Mouse (Mus musculus) hindbrain, embryonic 13.5 days (tissue): ENCODE data around the gene Gm21972. TPM values are rescaled to one million over a fixed set of nuclear protein-coding genes. Genes with fewer than 3 reads are reported as not detected.

Source experiments
- ATAC-seq: fragments of 200-750 bp; cut with Nextera tagmentation; 2 replicates; pipeline ENCODE4 v1.8.0; 2017; ENCODE audit warnings: moderate TSS enrichment; ENCODE audit not compliant: low FRiP score
- H3K27ac ChIP-seq: fragments of 300-500 bp; sonication (generic); 2 replicates; pipeline ENCODE4 v1.5.1; 2015; ENCODE audit warnings: inconsistent platforms, mild to moderate bottlenecking, moderate library complexity
- H3K27me3 ChIP-seq: fragments of 300-500 bp; sonication (generic); 2 replicates; pipeline ENCODE4 v1.6.1; 2015; ENCODE audit warnings: mild to moderate bottlenecking, inconsistent platforms
- H3K36me3 ChIP-seq: fragments of 300-500 bp; sonication (generic); 2 replicates; pipeline ENCODE4 v1.6.1; 2015; ENCODE audit warnings: mild to moderate bottlenecking, inconsistent platforms
- H3K4me1 ChIP-seq: fragments of 300-500 bp; sonication (generic); replicated peaks from 2 replicates; pipeline ENCODE4 v1.6.1; 2015; ENCODE audit warnings: inconsistent platforms
- H3K4me2 ChIP-seq: fragments of 300-500 bp; sonication (generic); 2 replicates; pipeline ENCODE4 v1.6.1; 2015; ENCODE audit warnings: inconsistent platforms, mild to moderate bottlenecking, moderate library complexity
- H3K4me3 ChIP-seq: fragments of 300-500 bp; sonication (generic); 2 replicates; pipeline ENCODE4 v1.5.1; 2015; ENCODE audit warnings: mild to moderate bottlenecking, inconsistent platforms
- H3K9ac ChIP-seq: fragments of 300-500 bp; sonication (generic); 2 replicates; pipeline ENCODE4 v1.6.1; 2015; ENCODE audit warnings: mild to moderate bottlenecking, inconsistent platforms
- H3K9me3 ChIP-seq: fragments of 300-500 bp; sonication (generic); 2 replicates; pipeline ENCODE4 v1.6.1; 2016; ENCODE audit warnings: inconsistent platforms
- WGBS: fragments of 180-500 bp; shearing (Covaris S2); methylation state at CpG from one replicate; pipeline ENCODE4 v1.1.7; 2015; 5-methylcytosine and 5-hydroxymethylcytosine counted together
- polyA plus RNA-seq: library from polyadenylated mRNA; unstranded; fragments of >200 nt; fragmentation: Nextera tagmentation; extraction: Ambion mirVana; gene quantifications from 2 replicates; pipeline ENCODE4 v1.2.1, GENCODE M21; 2015

The Gm21972 gene
- polyA plus RNA-seq, 1 experiment from 2014 or later, result 0.48 TPM

GRCm38 (mm10) chr1:86148161-86148560 is 14.7 kb downstream of the Gm21972 start:
- Histone ChIP-seq H3K27ac (no peak overlapping the region), H3K36me3 (peaks cover 15% of the 10 kb centered on the region; the same call in 1 of the 2 replicates), H3K9ac (no peak overlapping the region), H3K9me3 (no peaks in the 10 kb centered on the region), H3K27me3 (no peaks in the 10 kb centered on the region), H3K4me3 (no peak overlapping the region), H3K4me2 (no peak overlapping the region), H3K4me1 (no peaks in the 10 kb centered on the region)
- WGBS, result 83% methylated on average over 9 of the region's 9 CpGs
- ATAC-seq, result no peak

DNA sequence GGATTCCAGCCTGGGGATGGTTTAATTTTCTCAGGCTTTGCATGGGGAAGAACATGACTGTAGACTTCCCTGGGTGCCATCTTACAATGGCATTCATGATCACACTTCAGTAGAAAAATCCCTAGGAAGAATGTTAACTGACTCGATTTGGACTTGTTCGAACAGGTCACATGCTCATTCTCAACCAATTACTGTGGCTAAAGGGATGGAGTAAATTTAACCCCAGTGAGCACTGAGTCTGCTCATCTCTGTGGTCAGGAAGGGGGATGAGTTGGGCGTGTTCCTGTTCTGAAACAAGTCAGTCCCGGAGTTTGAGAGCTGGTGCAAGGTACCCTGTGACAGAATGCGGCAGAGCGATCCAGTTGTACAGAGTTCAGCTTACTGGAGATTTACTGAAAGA is 17.5 kb downstream of the Gm21972 start:
- 86% methylated on average over 6 of the region's 6 CpGs for WGBS
- no peak overlapping the region for H3K4me2 ChIP-seq
- H3K4me1 ChIP-seq, result peaks cover 19% of the 10 kb centered on the region
- H3K36me3 ChIP-seq, result no peaks in the 10 kb centered on the region
- H3K27me3 ChIP-seq, result no peaks in the 10 kb centered on the region
- no peaks in the 10 kb centered on the region for H3K9me3 ChIP-seq
- no peak overlapping the region for H3K4me3 ChIP-seq
- no peak overlapping the region for H3K27ac ChIP-seq
- H3K9ac ChIP-seq, result no peak overlapping the region
- no peak for ATAC-seq

GRCm38 (mm10) chr1:86151376-86151775 is 17.9 kb downstream of the Gm21972 start:
- H3K36me3 ChIP-seq, result no peaks in the 10 kb centered on the region
- H3K4me3 ChIP-seq, result no peak overlapping the region
- no peak for ATAC-seq
- H3K27me3 ChIP-seq, result no peaks in the 10 kb centered on the region
- no peaks in the 10 kb centered on the region for H3K9me3 ChIP-seq
- H3K27ac ChIP-seq, result no peak overlapping the region
- no peak overlapping the region for H3K9ac ChIP-seq
- 90% methylated on average over 7 of the region's 7 CpGs for WGBS
- no peak overlapping the region for H3K4me2 ChIP-seq
- peaks cover 23% of the 10 kb centered on the region for H3K4me1 ChIP-seq

DNA sequence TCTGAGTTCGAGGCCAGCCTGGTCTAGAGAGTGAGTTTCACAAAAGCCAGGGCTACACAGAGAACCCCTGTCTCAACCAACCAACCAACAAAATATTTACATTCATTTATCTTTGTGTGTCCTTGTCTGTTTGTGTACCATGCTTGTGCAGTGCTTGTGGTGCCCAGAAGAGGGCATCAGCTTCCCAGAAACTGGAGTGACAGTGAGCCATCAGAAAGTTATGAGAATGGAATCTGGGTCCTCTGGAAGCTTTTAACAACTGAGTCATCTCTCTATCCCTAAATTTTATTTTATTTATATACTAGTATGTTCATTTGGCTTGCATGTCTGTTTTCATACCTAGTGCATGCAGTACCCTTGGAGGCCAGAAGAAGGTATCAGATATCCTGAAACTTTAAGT is 19.2 kb downstream of the Gm21972 start:
- Histone ChIP-seq H3K9ac (no peak overlapping the region), H3K27me3 (no peaks in the 10 kb centered on the region), H3K27ac (no peak overlapping the region), H3K4me3 (no peak overlapping the region), H3K4me2 (no peak overlapping the region), H3K9me3 (no peaks in the 10 kb centered on the region), H3K36me3 (peaks cover under 1% of the 10 kb centered on the region; the same call in 1 of the 2 replicates), H3K4me1 (peaks cover 24% of the 10 kb centered on the region)
- no peak for ATAC-seq
- WGBS, result 94% methylated on average over 1 of the region's 1 CpGs

DNA sequence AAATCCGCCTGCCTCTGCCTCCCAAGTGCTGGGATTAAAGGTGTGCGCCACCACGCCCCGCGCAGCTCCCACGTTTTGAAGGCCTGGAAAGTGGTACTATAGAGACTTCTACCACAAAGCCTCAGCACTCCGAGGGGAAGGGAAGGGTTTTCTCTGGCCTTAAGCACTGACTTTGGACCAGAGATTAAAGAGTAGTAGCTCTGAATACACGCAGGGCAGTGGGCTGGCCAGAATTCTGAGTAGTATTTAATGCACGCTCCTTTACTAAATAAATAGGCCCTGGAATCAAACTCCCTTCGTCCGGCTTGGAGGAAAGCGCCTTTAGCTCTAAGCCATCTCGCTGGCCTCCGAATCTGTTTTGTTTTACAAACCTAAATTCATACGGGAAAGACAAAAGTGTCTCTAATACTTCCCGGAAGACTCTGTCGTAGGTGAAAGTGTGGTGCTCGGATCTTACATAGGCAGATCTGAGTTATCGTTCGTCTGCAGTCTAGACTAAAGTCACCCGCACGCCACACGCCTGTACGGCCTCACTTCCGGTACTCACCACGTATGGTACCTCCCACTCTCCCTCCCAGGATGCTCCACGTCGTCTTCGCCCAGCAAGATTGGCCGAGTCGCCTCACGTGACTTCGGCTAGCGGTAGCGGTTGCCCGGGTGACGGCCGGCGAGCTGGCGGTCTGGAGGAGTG is 20.8 kb downstream of the Gm21972 start, which contains the start of gene Armc9:
TSS of gene Armc9 (plus strand) at position 648 of the 691 bp plus-strand sequence.
- peak; percentile 100 for ATAC-seq
- Histone ChIP-seq H3K9me3 (no peaks in the 10 kb centered on the region), H3K9ac (peak within 1 kb of the TSS; percentile 91), H3K27ac (peak within 1 kb of the TSS; percentile 86), H3K4me2 (peak within 1 kb of the TSS; percentile 84), H3K27me3 (no peaks in the 10 kb centered on the region), H3K4me1 (peaks cover 24% of the 10 kb centered on the region), H3K4me3 (peak within 1 kb of the TSS; percentile 88), H3K36me3 (peaks cover 4% of the 10 kb centered on the region)
- WGBS, result 3% methylated on average over 40 of the region's 40 CpGs

GRCm38 (mm10) chr1:86154824-86155164 is 21.4 kb downstream of the Gm21972 start:
- Histone ChIP-seq H3K36me3 (peaks cover 7% of the 10 kb centered on the region), H3K4me2 (peak overlapping the region; percentile 84), H3K9ac (peak overlapping the region; percentile 91), H3K9me3 (no peaks in the 10 kb centered on the region), H3K4me1 (peaks cover 24% of the 10 kb centered on the region), H3K4me3 (peak overlapping the region; percentile 88), H3K27ac (peak overlapping the region; percentile 86; the same call in 1 of the 2 replicates), H3K27me3 (no peaks in the 10 kb centered on the region)
- WGBS, result 0% methylated on average over 18 of the region's 18 CpGs
- no peak for ATAC-seq

DNA sequence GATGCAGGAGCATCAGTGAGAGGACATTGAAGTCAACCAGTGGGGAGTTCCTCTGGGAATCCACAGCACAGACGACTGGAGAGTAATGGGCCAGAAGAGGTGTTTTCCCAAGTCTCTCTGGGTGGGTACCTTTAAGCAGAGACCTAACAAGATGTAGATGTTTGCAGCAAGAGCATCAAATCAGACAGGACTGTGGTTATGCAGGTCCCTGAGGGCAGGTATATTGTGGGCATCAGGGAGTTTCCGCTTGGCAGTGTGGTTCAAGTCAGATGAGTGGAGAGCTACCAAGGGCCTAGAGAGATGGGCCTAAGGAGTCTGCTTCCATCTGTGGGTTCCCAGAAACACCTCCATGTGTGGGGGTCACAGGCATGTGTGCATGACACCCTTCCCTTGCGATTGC is 22.6 kb downstream of the Gm21972 start:
- H3K27me3 ChIP-seq, result no peaks in the 10 kb centered on the region
- peaks cover 20% of the 10 kb centered on the region for H3K36me3 ChIP-seq
- no peak for ATAC-seq
- H3K4me2 ChIP-seq, result no peak overlapping the region
- H3K4me1 ChIP-seq, result peaks cover 24% of the 10 kb centered on the region
- H3K4me3 ChIP-seq, result no peak overlapping the region
- H3K9me3 ChIP-seq, result no peaks in the 10 kb centered on the region
- H3K9ac ChIP-seq, result peak overlapping the region; percentile 91
- H3K27ac ChIP-seq, result no peak overlapping the region
- 89% methylated on average over 3 of the region's 3 CpGs for WGBS

GRCm38 (mm10) chr1:86156595-86156994 is 23.2 kb downstream of the Gm21972 start:
- H3K4me1 ChIP-seq, result peaks cover 24% of the 10 kb centered on the region
- peaks cover 25% of the 10 kb centered on the region for H3K36me3 ChIP-seq
- WGBS, result 90% methylated on average over 6 of the region's 6 CpGs
- no peaks in the 10 kb centered on the region for H3K27me3 ChIP-seq
- no peaks in the 10 kb centered on the region for H3K9me3 ChIP-seq
- no peak overlapping the region for H3K27ac ChIP-seq
- ATAC-seq, result no peak
- no peak overlapping the region for H3K4me3 ChIP-seq
- no peak overlapping the region for H3K9ac ChIP-seq
- no peak overlapping the region for H3K4me2 ChIP-seq

- H3K4me3 ChIP-seq, result no peak overlapping the region
- no peak overlapping the region for H3K4me2 ChIP-seq
- WGBS, result 95% methylated on average over 6 of the region's 6 CpGs
- H3K27ac ChIP-seq, result no peak overlapping the region
- no peak for ATAC-seq
- H3K36me3 ChIP-seq, result peaks cover 57% of the 10 kb centered on the region
- no peaks in the 10 kb centered on the region for H3K9me3 ChIP-seq
- no peaks in the 10 kb centered on the region for H3K27me3 ChIP-seq
- H3K4me1 ChIP-seq, result peaks cover 14% of the 10 kb centered on the region
- no peak overlapping the region for H3K9ac ChIP-seq
These were observed 26.6 kb downstream of the Gm21972 start for GRCm38 (mm10) chr1:86160059-86160458.

- peaks cover 60% of the 10 kb centered on the region for H3K36me3 ChIP-seq
- ATAC-seq, result no peak
- no peak overlapping the region for H3K9ac ChIP-seq
- H3K4me3 ChIP-seq, result no peak overlapping the region
- peaks cover 10% of the 10 kb centered on the region for H3K4me1 ChIP-seq
- WGBS, result 95% methylated on average over 5 of the region's 5 CpGs
- H3K27me3 ChIP-seq, result no peaks in the 10 kb centered on the region
- no peaks in the 10 kb centered on the region for H3K9me3 ChIP-seq
- no peak overlapping the region for H3K4me2 ChIP-seq
- H3K27ac ChIP-seq, result no peak overlapping the region
These were observed 27.0 kb downstream of the Gm21972 start for GRCm38 (mm10) chr1:86160479-86160878.

GRCm38 (mm10) chr1:86161061-86161460 is 27.6 kb downstream of the Gm21972 start:
- H3K4me1 ChIP-seq, result peaks cover 4% of the 10 kb centered on the region
- no peak overlapping the region for H3K9ac ChIP-seq
- H3K4me2 ChIP-seq, result no peak overlapping the region
- no peak overlapping the region for H3K27ac ChIP-seq
- H3K4me3 ChIP-seq, result no peak overlapping the region
- H3K27me3 ChIP-seq, result no peaks in the 10 kb centered on the region
- no peak for ATAC-seq
- no peaks in the 10 kb centered on the region for H3K9me3 ChIP-seq
- WGBS, result 95% methylated on average over 5 of the region's 5 CpGs
- H3K36me3 ChIP-seq, result peaks cover 65% of the 10 kb centered on the region

DNA sequence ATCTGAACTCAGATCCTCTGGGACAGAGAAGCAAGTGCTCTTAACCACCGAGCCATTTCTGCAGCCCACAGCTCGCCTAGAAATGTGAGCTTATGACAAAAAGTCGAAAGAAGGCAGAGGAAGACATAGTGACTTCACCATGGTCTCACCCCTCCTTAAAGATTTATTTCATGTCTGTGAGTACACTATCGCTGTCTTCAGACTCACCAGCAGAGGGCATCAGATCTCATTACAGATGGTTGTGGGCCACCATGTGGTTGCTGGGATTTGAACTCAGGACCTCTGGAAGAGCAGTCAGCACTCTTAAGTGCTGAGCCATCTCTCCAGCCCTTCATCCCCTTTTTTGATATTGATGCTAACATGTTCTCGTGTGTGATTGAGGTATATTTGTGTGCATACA is 41.2 kb downstream of the Gm21972 start:
- no peak overlapping the region for H3K4me3 ChIP-seq
- no peaks in the 10 kb centered on the region for H3K9me3 ChIP-seq
- 96% methylated on average over 5 of the region's 5 CpGs for WGBS
- ATAC-seq, result no peak
- no peaks in the 10 kb centered on the region for H3K27me3 ChIP-seq
- H3K4me1 ChIP-seq, result no peaks in the 10 kb centered on the region
- no peak overlapping the region for H3K4me2 ChIP-seq
- H3K27ac ChIP-seq, result no peak overlapping the region
- peaks cover 75% of the 10 kb centered on the region for H3K36me3 ChIP-seq
- no peak overlapping the region for H3K9ac ChIP-seq

DNA sequence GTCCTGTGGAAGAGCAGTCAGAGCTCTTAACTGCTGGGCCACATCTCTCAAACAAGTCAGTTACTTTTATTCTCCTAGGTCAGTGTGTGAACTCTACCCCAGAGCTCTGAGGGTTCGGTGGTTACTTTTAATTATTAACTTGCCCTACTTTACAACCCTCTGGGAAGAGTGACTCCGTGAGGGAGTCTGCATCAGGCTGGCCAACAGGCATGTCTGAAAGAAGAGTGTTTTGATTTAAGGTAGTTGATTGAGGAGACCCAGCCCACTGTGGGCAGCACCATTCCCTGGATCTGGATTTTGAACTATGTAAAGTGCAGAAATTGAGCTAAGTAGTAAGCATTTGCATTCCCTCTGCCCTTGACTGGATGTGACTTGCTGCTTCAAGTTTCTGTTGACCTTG is 42.6 kb downstream of the Gm21972 start:
- H3K4me2 ChIP-seq, result no peak overlapping the region
- H3K36me3 ChIP-seq, result peaks cover 79% of the 10 kb centered on the region
- no peaks in the 10 kb centered on the region for H3K27me3 ChIP-seq
- no peaks in the 10 kb centered on the region for H3K4me1 ChIP-seq
- WGBS, result 45% methylated on average over 2 of the region's 2 CpGs
- H3K9me3 ChIP-seq, result no peaks in the 10 kb centered on the region
- ATAC-seq, result no peak
- no peak overlapping the region for H3K4me3 ChIP-seq
- no peak overlapping the region for H3K27ac ChIP-seq
- H3K9ac ChIP-seq, result no peak overlapping the region
